Mouse (Mus musculus) limb, embryonic 13.5 days (tissue): ENCODE results near the gene Atf7. TPM values are rescaled to one million over a fixed set of nuclear protein-coding genes. Genes with fewer than 3 reads are reported as not detected.
"Not testable (repeated sequence)": the region's sequence is repeated elsewhere in the genome, so short reads cannot be mapped to it uniquely, and the experiment has no call there.

Source experiments
- ATAC-seq: fragments of 200-750 bp; cut with Nextera tagmentation; 2 replicates; pipeline ENCODE4 v1.8.0; 2017; ENCODE audit warnings: low read depth, moderate number of reproducible peaks, moderate TSS enrichment; ENCODE audit not compliant: low FRiP score
- H3K27ac ChIP-seq: fragments of 300-500 bp; sonication (generic); 2 replicates; pipeline ENCODE4 v1.5.1; 2015; ENCODE audit warnings: inconsistent platforms, mild to moderate bottlenecking, moderate library complexity
- H3K27me3 ChIP-seq: fragments of 300-500 bp; sonication (generic); 2 replicates; pipeline ENCODE4 v1.6.1; 2015; ENCODE audit warnings: mild to moderate bottlenecking, inconsistent platforms
- H3K36me3 ChIP-seq: fragments of 300-500 bp; sonication (generic); 2 replicates; pipeline ENCODE4 v1.6.1; 2015; ENCODE audit warnings: inconsistent platforms, mild to moderate bottlenecking, moderate library complexity
- H3K4me1 ChIP-seq: fragments of 300-500 bp; sonication (generic); 2 replicates; pipeline ENCODE4 v1.6.1; 2015; ENCODE audit warnings: inconsistent platforms
- H3K4me2 ChIP-seq: fragments of 300-500 bp; sonication (generic); replicated peaks from 2 replicates; pipeline ENCODE4 v1.6.1; 2015; ENCODE audit warnings: inconsistent platforms, mild to moderate bottlenecking, moderate library complexity
- H3K4me3 ChIP-seq: fragments of 300-500 bp; sonication (generic); 2 replicates; pipeline ENCODE4 v1.5.1; 2015; ENCODE audit warnings: moderate library complexity, mild to moderate bottlenecking, inconsistent platforms
- H3K9ac ChIP-seq: fragments of 300-500 bp; sonication (generic); 2 replicates; pipeline ENCODE4 v1.6.1; 2015; ENCODE audit warnings: mild to moderate bottlenecking, inconsistent platforms
- H3K9me3 ChIP-seq: fragments of 300-500 bp; sonication (generic); 2 replicates; pipeline ENCODE4 v1.6.1; 2016; ENCODE audit warnings: inconsistent platforms
- WGBS: fragments of 180-500 bp; shearing (Covaris S2); methylation state at CpG from one replicate; pipeline ENCODE4 v1.1.7; 2015; 5-methylcytosine and 5-hydroxymethylcytosine counted together
- polyA plus RNA-seq: library from polyadenylated mRNA; unstranded; fragments of >200 nt; fragmentation: Nextera tagmentation; extraction: Ambion mirVana; gene quantifications from 2 replicates; pipeline ENCODE4 v1.2.1, GENCODE M21; 2015

Atf7 gene
- polyA plus RNA-seq, 1 experiment from 2014 or later: 47.2 TPM

DNA sequence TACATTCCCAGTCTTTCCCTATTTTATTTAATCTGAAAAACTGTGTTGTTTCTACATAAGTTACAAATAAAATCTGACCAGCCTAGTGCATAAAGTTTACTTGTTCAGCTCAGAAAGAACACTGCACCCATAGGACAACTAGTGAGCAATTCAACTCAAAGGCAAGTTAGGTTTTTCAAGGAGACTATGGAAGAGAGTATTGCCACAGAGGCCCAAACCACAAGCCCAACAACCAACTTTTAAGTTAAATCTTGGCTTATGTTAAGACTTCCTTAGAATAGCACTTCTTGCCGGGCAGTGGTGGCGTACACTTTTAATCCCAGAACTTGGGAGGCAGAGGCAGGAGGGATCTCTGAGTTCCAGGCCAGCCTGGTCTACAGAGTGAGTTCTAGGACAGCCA is 9.1 kb downstream of the Atf7 start:
- H3K27ac ChIP-seq: no peak overlapping the region
- H3K9me3 ChIP-seq: no peaks in the 10 kb centered on the region
- no peak for ATAC-seq
- no peaks in the 10 kb centered on the region for H3K27me3 ChIP-seq
- peaks cover 8% of the 10 kb centered on the region; the same call in 1 of the 2 replicates for H3K36me3 ChIP-seq
- peaks cover 3% of the 10 kb centered on the region; the same call in 1 of the 2 replicates for H3K4me1 ChIP-seq
- no peak overlapping the region for H3K4me3 ChIP-seq
- H3K9ac ChIP-seq: no peak overlapping the region
- H3K4me2 ChIP-seq: no peak overlapping the region
- WGBS: 96% methylated on average over 2 of the region's 2 CpGs

DNA sequence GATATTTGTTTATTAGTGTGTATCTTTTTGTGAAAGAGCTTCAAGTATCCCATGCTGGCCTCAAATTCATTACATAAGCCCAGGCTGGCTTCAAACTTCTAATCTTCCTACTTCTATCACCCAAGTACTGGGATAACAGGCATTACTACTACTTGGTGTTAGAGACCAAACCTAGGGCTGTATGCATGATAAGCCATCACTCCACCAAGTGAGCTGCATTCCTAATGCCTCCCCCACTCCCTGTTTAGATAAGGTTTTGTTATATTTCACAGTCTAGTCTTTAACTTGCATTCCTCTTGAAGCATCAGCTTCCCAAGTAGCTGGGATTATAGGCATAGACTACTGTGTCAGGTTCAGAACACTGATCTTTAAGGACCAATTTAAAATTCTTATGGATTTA is 11.0 kb downstream of the Atf7 start:
- no peak overlapping the region for H3K4me3 ChIP-seq
- no peaks in the 10 kb centered on the region for H3K36me3 ChIP-seq
- H3K4me2 ChIP-seq: no peak overlapping the region

DNA sequence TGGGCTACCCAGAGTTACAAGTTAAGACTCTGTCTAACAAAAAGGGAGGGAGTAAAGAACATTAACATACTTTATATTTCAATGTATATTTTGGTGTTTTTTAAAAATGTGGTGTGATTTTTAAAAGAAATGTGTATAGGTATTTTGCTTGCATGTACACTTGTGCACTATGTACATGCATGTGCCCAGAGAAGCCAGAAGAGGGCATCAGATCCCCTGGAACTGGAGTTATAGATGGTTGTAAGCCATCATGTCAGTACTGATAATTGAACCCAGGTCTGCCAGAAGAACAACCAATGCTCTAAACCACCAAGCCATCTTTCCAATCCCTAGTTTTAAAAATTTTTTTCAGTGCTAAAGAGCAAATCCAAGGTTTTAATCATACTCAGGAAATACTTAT is 12.3 kb downstream of the Atf7 start:
- ATAC-seq: no peak
- Histone ChIP-seq H3K4me2 (no peak overlapping the region), H3K27me3 (no peaks in the 10 kb centered on the region), H3K9ac (no peak overlapping the region), H3K4me1 (peaks cover 3% of the 10 kb centered on the region; the same call in 1 of the 2 replicates), H3K4me3 (no peak overlapping the region), H3K27ac (no peak overlapping the region), H3K36me3 (no peaks in the 10 kb centered on the region), H3K9me3 (no peaks in the 10 kb centered on the region)

More for the DNA sequence above, 11.0 kb downstream of the Atf7 start:
- Histone ChIP-seq H3K9ac (no peak overlapping the region), H3K27ac (no peak overlapping the region), H3K9me3 (no peaks in the 10 kb centered on the region), H3K27me3 (no peaks in the 10 kb centered on the region), H3K4me1 (peaks cover 3% of the 10 kb centered on the region; the same call in 1 of the 2 replicates)
- no peak for ATAC-seq

DNA sequence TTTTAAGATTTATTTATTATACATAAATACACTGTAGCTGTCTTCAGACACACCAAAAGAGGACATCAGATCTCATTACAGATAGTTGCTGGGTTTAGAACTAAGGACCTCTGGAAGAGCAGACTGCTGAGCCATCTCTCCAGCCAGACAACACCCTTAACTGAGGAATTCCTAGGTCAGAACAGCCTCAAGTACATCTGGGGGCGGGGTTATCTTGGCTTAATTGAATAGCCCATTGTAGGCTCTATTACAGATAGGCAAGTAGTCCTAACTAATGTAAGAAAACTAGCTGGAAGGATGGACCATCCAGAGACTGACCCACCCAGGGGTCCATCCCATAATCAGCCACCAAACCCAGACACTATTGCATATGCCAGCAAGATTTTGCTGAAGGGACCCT is 16.7 kb downstream of the Atf7 start:
- H3K36me3 ChIP-seq, H3K4me1 ChIP-seq, H3K27ac ChIP-seq, H3K9me3 ChIP-seq, H3K4me3 ChIP-seq, H3K9ac ChIP-seq, H3K27me3 ChIP-seq, H3K4me2 ChIP-seq, ATAC-seq: not testable (repeated sequence)
- 81% methylated on average over 1 of the region's 1 CpGs for WGBS

DNA sequence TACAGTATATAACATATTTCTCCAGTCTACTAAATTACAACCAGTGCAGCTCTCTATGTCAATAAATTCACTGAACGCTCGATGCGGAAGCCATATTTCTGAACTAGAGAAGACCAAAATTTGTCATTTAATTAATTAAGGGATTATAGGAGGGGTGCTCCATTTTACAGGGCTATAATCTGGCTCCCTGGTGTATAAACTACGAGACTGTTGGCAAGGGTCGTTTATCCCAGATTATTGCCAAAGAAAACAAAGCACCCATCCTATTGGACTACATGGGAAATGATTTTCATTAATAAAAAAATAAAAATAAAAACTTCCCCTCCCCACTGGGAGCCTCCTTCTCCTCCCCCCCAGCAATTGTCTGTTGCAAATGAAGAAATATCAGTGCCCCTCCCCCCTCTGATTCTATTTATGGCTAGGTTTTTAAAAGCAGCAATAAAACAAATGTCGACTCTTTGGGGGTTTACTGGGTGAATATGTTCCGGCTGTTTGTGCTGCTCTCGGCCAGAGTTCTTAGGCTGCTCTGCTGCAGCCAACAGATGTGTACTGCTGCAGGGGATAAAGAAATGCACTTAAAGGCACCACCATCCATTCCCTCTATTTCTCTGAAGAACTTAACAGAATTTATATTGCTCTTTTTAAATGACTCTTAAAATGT is 31.1 kb downstream of the Atf7 start:
- Histone ChIP-seq H3K36me3 (peaks cover 5% of the 10 kb centered on the region; the same call in 1 of the 2 replicates), H3K9me3 (no peaks in the 10 kb centered on the region), H3K4me2 (peak overlapping the region; percentile 53), H3K4me3 (peak overlapping the region; percentile 17), H3K4me1 (peaks cover 25% of the 10 kb centered on the region), H3K27me3 (no peaks in the 10 kb centered on the region), H3K27ac (no peak overlapping the region), H3K9ac (0 out of 2 replicates have a peak overlapping the region, but pooled peaks have one; percentile 8)
- WGBS: 10% methylated on average over 8 of the region's 8 CpGs
- ATAC-seq: peak; percentile 86

DNA sequence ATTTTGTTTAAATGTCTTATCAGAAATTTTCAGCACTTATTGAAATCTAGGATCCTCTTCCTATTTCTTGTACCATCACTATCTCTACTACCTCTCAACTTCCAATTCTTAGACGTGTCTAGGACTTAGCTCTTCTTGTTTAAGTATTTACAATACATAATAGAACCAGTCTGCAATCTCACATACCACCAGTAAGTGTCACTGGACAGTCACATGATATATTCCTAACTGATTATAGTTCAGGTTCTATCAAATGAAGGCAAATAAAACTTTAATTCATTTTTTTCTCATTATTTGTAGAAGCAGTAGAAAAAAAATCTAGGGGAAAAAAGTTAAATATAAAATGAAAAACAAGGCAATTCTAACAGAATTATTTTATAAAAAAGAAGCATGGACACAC is 32.6 kb downstream of the Atf7 start:
- no peaks in the 10 kb centered on the region for H3K9me3 ChIP-seq
- no peak overlapping the region for H3K9ac ChIP-seq
- H3K4me3 ChIP-seq: no peak overlapping the region
- H3K4me2 ChIP-seq: no peak overlapping the region
- H3K27me3 ChIP-seq: no peaks in the 10 kb centered on the region
- ATAC-seq: no peak
- peaks cover 5% of the 10 kb centered on the region; the same call in 1 of the 2 replicates for H3K36me3 ChIP-seq
- no peak overlapping the region for H3K27ac ChIP-seq
- peaks cover 25% of the 10 kb centered on the region for H3K4me1 ChIP-seq
- WGBS: 47% methylated on average over 1 of the region's 1 CpGs

GRCm38 (mm10) chr15:102590567-102590966 is 34.7 kb downstream of the Atf7 start:
- Histone ChIP-seq H3K36me3 (peaks cover 5% of the 10 kb centered on the region; the same call in 1 of the 2 replicates), H3K4me1 (peaks cover 24% of the 10 kb centered on the region), H3K9me3 (no peaks in the 10 kb centered on the region), H3K4me2 (no peak overlapping the region), H3K9ac (no peak overlapping the region), H3K27me3 (no peaks in the 10 kb centered on the region), H3K27ac (no peak overlapping the region), H3K4me3 (no peak overlapping the region)
- WGBS: 91% methylated on average over 1 of the region's 1 CpGs
- no peak for ATAC-seq

GRCm38 (mm10) chr15:102589826-102590225 is 35.4 kb downstream of the Atf7 start:
- Histone ChIP-seq H3K9me3 (no peaks in the 10 kb centered on the region), H3K36me3 (peaks cover 5% of the 10 kb centered on the region; the same call in 1 of the 2 replicates), H3K27ac (no peak overlapping the region), H3K9ac (no peak overlapping the region), H3K4me3 (no peak overlapping the region), H3K27me3 (no peaks in the 10 kb centered on the region), H3K4me1 (peaks cover 16% of the 10 kb centered on the region), H3K4me2 (no peak overlapping the region)
- 93% methylated on average over 8 of the region's 8 CpGs for WGBS
- ATAC-seq: no peak

DNA sequence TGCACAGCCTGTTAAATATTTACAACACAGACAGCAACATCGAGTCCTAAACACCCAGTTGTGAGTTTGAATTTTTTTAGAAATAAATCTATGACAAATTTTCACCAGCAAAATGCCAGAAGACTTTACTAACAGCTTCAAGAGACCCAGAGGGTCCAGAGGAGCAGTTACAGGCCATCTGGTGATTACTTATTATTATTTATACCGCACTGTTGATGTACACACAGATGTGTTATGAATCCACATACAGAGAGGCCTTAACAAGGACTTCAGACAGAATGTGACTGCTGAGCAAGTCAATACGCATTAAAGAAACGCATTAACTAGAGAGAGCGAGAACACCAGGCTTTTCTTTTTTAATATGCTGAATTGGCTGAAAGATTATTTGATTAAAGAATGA is 39.8 kb downstream of the Atf7 start:
- no peaks in the 10 kb centered on the region for H3K4me1 ChIP-seq
- WGBS: 63% methylated on average over 5 of the region's 5 CpGs
- H3K9ac ChIP-seq: no peak overlapping the region
- no peak overlapping the region for H3K4me3 ChIP-seq
- no peak for ATAC-seq
- no peak overlapping the region for H3K4me2 ChIP-seq
- H3K27me3 ChIP-seq: no peaks in the 10 kb centered on the region
- H3K9me3 ChIP-seq: no peaks in the 10 kb centered on the region
- H3K27ac ChIP-seq: no peak overlapping the region
- H3K36me3 ChIP-seq: peaks cover 8% of the 10 kb centered on the region; the same call in 1 of the 2 replicates

DNA sequence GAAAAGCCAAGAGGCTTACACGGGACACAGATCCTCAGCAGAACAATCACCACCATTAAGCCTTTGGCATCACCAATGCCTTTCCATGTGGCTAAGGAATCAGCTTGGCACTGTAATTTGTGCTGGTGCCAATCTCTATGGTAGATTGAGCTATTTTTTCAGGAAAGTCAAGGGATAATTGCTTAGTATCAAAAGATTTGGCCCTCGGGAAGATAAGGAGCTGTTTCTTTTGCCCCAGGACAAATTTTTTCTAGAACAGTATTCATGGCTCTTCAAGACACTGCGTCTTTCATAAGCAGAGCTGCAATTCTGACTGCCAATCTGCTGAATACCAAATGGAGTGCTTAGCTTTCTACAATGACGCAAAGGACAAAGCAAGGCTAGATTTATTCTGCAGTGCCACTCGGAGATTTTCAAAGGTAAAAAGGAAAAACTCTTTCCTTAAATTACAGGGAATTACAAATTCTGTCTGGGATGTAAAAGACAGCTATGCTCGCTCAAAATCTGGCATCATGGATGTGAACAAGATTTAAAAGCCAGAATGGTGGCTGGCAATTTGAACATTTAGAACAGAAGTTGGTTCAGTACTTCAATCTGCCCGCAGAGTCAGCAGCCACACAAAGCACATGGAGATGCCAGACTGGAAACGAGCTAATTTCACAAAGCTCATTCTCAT is 41.4 kb downstream of the Atf7 start:
- H3K9me3 ChIP-seq: no peaks in the 10 kb centered on the region
- peaks cover 4% of the 10 kb centered on the region; the same call in 1 of the 2 replicates for H3K36me3 ChIP-seq
- H3K4me3 ChIP-seq: no peak overlapping the region
- no peaks in the 10 kb centered on the region for H3K27me3 ChIP-seq
- no peak overlapping the region for H3K4me2 ChIP-seq
- no peak overlapping the region for H3K9ac ChIP-seq
- H3K27ac ChIP-seq: no peak overlapping the region
- 67% methylated on average over 8 of the region's 8 CpGs for WGBS
- ATAC-seq: no peak
- no peaks in the 10 kb centered on the region for H3K4me1 ChIP-seq

DNA sequence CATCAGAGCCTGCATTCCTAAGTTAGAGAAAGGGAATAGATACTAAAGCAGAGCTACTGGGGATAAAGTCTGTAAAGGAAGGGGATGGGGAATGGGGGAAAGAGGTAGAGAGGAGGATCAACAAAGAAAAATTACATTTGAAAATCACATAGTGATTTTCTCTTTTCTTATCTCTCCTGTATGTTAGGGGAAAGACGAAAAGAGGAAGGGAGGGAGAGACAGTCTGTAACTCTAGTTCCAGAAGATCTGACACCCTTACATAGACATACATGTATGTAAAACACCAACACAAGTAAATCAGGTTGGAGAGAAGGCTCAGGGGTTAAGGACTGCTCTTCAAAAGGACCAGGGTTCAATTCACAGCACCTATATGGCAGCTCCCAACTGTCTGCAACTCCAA is 44.1 kb downstream of the Atf7 start:
- H3K4me3 ChIP-seq: no peak overlapping the region
- H3K9me3 ChIP-seq: no peaks in the 10 kb centered on the region
- no peak overlapping the region for H3K9ac ChIP-seq
- 89% methylated on average over 1 of the region's 1 CpGs for WGBS
- H3K27me3 ChIP-seq: no peaks in the 10 kb centered on the region
- no peak overlapping the region for H3K27ac ChIP-seq
- ATAC-seq: no peak
- no peak overlapping the region for H3K4me2 ChIP-seq
- H3K4me1 ChIP-seq: peaks cover 3% of the 10 kb centered on the region; the same call in 1 of the 2 replicates
- peaks cover 10% of the 10 kb centered on the region; the same call in 1 of the 2 replicates for H3K36me3 ChIP-seq

- Histone ChIP-seq H3K27ac (no peak overlapping the region), H3K27me3 (no peaks in the 10 kb centered on the region), H3K9ac (no peak overlapping the region), H3K9me3 (no peaks in the 10 kb centered on the region), H3K4me1 (peaks cover 3% of the 10 kb centered on the region; the same call in 1 of the 2 replicates), H3K4me3 (no peak overlapping the region), H3K4me2 (no peak overlapping the region), H3K36me3 (peaks cover 19% of the 10 kb centered on the region; the same call in 1 of the 2 replicates)
- 91% methylated on average over 2 of the region's 2 CpGs for WGBS
- ATAC-seq: no peak
Observed at GRCm38 (mm10) chr15:102578351-102578750, 46.9 kb downstream of the Atf7 start.
